Mouse (Mus musculus) cerebellum, adult 9-10 months (tissue): ENCODE measurements around the gene Dpm3.
"Not testable (repeated sequence)": the region's sequence is repeated elsewhere in the genome, so short reads cannot be mapped to it uniquely, and the experiment has no call there.

ENCODE experiments used
- DNase-seq: peaks from one replicate; pipeline ENCODE4 v3.0.0; 2022

The Dpm3 gene

DNA sequence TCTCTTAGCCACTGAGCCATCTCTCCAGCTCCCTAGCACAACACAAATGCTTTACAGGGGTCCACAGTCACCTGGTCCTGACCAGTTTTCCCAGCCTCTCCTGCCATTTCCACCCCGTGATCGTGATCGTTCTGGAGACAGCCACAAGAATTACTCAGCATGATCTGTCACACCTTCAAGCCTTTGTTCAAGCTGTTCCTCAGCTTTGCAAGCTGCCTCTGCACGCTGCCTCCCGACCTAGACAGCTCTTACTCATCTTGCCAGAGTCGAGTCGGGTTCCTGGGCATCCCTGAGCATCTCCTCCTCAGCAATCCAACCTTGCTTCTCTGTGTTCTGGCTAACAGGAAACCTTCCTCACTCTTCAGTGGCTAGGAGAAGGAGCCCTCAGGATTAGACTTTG, at the start of gene Dpm3:
TSS of gene Dpm3 (plus strand) at position 283 of the 400 bp plus-strand sequence.
- DNase-seq = no peak

DNA sequence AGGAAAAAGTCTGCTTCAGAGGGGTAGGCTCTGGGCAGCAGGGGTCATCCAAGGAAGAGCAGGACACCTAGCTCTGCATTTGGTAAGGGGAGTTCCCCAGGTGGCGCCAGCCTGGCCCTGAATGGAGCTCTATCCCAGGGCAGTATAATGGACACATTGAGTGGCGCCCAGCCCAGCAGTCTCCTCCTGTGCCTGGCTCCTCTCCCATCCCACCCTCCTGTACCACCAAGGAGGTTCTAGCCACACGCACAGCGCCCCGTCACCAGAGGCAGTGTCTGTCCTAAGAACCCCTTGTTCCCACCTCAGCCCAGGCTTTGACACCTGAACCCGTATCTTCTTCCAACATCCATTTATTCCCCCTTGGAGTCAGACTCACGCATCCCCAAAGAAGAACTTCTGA, 49.4 kb upstream of the Dpm3 start:
- DNase-seq = no peak

DNA sequence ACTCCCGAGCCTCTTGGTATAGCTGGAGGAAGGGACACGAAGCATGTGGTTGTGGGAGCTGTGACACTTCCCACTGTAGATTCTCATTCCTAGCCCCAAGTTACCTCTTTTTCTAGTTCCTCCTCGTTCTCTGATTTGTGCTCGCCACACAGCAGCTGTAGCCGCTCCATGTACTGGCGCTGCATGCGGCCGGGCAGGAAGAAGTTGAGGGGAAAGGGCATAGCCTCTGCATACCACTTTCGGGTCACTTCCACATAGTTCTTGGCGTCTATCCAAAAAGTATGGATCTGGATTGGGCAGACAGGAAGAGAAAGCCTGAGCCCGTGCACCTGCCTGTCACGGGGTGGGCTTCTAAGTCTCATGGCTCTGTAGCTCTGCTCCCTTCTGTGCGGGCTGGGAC, 49.0 kb upstream of the Dpm3 start:
- DNase-seq = no peak

DNA sequence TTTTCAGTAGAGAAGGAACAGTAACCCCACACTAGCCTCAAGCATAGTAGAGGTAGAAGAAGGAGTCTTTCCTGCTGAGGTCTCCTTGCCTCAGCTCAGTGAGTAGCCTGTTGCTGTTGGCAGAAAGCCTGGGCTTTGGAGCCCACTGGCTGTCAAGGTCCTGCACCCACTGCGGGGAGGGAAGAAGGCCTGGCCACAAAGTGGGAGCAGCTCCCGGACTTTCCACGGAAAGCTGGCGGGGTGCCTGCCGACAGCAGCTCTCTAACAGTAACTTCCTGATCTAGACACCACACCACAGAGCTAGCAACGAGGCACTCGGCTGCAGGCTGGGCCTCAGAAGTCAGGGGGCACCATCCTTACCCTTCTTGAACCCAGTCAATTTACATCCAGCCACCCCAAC, 48.4 kb upstream of the Dpm3 start:
- DNase-seq = no peak

DNA sequence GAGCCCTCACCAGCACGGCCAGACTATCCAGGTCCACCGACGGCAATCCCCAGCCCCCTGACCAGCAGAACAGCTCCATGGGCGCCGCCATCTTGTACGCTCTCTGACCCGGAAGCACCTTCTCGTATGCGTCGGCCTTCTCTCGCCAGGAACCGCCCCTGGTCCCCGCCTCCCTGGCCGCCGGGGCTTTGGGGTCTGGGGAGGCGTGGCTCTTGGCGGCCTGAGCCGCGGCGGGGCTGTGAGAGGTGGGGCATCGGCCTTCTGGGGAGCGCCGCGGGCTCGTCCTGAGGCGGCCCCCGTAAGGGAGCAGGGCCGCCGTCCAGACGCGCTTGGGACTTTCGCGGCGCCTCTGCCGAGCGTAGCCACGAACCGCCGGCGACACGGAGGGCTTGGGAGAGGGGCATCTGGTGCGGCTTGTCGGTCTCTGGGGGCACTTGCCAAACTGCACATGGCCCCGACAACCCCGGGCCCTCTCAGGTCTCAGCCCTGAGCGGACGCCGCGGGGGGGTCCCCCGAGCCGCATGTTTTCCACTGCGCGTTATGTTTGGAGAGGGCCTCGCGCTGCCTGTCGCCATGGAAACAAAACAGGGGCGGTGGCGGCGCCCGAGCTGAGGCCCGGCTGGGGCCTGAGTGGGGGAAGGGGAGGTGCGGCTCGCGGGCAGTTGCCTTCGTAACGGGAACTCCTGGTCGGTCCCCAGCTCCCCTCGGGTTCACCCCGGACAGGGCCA, 45.2 kb upstream of the Dpm3 start:
- peak; percentile 86 for DNase-seq

DNA sequence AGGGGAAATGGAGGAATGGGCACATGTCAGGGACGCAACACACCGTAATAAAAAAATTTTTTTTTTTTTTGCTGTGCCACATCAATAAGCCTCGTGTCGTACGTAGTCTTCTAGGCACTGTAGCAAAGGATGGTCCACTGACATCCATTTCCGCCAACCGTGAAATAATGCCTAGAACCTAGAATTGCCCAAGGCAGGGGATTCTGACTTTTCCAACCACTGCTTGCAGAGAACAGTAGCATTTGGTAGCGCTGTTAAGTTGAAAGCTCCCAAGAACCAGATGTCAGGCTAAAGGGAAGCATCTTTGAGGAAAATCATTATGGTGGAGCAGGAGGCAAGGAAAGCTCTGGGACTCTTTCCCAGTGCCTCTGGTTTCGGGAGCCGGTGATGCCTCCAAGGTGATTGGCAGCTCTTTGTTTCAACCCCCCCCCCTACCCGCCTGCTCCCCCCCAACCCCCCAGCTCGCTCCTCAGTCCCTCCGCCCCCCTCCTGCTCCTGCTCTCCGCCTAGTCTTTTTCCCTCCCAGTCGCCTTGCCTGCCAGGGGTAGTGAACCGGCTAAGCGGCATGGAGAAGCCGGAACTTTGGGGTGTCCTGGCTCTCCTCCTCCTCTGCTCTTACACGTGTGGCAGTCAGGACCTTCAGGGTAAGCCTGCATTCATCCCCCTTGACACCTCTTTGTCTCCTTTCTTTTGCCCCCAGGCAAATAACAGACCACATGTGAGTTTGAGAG, 44.3 kb upstream of the Dpm3 start, which contains the start of gene Thbs3:
TSS of gene Thbs3 (plus strand) at position 500 of the 731 bp plus-strand sequence.
- no peak for DNase-seq

DNA sequence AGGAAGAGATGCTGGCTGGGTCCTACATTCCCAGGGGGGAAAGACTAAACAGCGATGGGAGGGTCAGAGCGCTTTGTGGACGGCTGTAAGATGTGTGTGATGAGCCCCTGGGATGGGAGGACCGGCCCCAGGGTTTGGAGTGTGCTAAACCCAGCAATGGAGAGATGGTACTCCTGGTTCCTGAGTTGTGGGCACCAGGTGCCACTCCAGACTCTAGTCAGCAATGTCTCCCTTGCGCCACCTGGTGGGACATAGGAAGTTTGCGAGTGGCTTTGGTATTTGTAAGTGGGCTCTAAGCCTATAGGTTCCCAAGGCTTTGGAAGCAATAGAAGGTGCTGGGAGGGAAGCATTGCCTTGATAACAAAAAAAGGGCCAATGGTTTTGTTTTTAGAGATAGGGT, 43.3 kb upstream of the Dpm3 start:
- peak; percentile 92 for DNase-seq

DNA sequence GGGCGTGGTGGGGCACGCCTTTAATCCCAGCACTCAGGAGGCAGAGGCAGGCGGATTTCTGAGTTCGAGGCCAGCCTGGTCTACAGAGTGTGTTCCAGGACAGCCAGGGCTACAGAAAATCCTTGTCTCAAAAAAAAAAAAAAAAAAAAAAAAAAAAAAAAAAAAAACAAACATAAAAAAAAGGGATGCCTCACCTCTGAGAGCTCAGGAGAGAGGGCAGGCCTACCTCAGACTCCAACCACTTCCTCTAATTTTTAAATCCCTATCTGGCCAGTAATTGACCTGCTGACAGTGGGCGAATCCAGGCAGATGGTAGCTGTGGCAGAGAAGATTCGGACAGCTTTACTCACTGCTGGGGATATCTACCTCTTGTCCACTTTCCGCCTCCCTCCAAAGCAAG, 42.8 kb upstream of the Dpm3 start:
- not testable (repeated sequence) for DNase-seq

DNA sequence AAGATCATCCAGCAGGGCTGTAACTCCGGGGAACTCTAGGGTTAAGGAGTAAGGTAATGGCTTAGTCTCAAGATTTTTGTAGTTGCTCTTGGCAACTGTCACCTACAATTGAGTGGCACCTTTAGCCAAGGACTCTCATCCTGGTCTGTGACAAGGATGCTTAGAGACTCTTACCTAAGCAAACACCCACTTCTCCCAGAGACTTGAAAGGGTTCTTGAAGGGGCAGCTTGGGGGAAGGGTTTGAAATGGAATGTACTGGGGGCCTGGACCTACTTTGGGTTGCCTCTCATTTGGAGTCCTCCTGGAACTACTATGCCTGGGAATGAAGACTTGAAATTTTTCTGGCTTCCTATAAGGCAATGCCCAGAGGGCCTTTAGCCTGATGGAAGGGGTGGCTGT, 40.9 kb upstream of the Dpm3 start:
- DNase-seq = no peak

DNA sequence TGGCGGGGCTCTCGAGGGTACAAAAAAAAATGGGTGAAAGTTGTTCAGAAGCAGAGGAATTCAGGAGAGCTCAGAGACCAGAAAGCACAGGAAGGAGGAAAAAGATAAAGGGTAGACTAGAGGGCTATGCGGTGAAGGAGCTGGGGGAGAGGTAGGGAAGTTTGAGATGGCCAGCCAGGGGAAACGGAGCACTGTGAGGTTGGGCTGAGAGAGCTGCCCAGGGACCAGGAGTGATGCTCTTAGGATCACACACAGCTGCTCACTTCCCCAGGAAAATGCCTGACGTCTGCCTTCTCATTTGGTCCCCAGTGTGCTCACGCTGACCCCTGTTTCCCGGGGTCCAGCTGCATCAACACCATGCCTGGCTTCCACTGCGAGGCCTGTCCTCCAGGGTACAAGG, 39.6 kb upstream of the Dpm3 start:
- no peak for DNase-seq

DNA sequence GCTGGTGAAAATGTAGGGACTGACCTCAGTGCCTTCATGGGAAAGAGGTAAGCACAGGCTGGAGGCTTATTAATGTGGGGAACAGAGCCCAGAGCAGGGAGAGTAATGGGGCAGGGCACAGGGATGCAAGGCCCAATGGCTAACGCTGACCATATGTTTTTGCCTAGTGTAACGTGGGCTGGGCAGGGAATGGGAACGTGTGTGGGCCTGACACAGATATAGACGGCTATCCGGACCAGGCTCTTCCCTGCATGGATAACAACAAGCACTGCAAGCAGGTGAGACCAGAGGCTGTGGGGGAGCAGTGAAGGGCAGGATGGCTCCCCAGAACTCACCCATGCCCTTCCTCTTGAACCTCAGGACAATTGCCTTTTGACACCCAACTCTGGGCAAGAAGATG, 38.0 kb upstream of the Dpm3 start:
- DNase-seq = no peak

DNA sequence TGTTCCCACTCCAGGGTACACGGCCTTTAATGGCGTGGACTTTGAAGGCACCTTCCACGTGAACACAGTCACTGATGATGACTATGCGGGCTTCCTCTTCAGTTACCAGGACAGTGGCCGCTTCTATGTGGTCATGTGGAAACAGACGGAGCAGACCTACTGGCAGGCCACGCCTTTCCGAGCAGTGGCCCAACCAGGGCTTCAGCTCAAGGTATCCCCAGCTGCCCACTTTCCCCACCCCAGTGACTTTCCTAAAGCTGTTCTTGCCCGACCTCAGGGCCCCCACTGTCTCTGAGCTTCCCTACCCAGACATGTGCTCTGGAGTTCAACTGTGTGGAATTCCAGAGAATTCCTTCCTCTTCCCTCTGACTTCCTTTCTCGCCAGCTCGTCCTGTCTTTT, 34.4 kb upstream of the Dpm3 start:
- no peak for DNase-seq

DNA sequence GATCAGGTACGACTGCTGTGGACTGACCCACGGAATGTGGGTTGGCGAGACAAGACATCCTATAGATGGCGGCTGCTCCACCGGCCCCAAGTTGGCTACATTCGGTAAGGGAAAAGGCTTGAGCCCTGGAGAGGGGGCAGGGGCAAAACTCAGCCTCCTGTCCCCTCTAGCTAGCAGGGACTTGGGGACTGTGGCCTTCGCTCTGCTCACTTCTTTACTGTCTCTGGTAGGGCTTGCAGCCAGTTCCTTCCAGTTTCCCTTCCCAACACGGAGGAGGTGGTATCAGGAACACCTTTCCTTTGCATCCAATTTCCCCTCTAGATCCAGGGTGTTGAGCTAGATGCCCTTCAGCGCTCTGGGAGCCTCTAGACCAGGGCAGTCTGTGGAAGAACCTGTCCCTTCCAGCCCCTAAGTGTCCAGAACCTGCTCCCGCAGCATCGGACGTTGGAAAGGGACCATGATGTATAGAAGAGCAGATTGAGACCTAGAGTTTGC, 33.8 kb upstream of the Dpm3 start:
- no peak for DNase-seq

DNA sequence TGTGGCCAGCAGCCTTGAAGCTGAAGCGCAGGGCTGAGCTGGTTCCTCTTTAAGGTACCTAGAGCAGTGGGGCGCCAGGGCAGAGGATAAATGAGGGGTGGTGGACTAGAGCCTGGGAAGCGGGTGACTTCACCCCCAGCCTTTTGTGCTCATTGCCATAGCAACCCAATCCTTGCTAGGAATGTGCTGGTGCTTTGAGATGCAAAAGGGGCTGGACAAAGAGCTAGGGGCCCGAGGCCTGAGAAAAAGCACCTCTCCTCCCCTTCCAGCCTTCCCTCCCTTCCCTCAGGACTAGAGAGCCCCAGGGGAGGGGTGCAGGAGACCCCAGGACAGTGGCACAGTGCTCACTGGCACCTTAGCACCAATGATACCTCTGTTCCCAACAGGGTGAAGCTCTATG, 33.2 kb upstream of the Dpm3 start:
- no peak for DNase-seq

DNA sequence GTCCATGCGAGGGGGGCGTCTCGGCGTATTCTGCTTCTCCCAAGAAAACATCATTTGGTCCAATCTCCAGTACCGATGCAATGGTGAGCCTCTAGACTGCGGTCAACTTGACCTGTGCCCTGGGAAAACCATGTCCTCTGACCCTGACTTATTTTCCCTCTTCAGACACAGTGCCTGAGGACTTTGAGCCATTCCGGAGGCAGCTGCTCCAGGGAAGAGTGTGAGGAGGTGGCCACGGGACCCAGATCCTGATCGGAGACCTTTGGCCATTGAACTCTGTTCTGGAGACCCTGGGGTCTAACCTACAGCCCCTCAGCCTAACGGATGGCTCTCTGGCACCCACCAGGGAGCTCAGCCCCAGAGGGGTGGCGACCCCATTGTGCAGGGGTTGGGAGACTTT, 32.8 kb upstream of the Dpm3 start:
- no peak for DNase-seq

DNA sequence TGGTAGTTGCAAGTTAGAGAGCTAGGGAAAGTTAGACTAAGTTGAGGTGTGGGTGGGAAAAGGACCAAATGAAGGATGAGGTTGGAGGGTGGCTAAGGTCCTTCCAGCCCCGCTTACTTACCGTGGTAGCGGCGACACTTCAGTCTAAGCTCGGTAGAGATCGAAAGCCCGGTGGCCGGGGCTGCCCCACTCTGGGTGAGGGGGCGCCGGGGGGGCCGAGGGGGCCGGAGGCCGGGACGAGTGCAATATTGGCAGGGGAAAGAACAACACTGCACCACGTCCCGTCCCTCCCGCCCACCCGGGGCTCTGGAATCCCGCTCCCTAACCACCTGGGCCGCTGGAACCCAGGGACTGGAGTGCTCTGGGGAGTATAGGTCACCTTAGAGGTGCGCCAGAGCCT, 32.3 kb upstream of the Dpm3 start, which contains the start of gene Mtx1:
TSS of gene Mtx1 (minus strand) at position 189 of the 400 bp plus-strand sequence.
- no peak for DNase-seq

DNA sequence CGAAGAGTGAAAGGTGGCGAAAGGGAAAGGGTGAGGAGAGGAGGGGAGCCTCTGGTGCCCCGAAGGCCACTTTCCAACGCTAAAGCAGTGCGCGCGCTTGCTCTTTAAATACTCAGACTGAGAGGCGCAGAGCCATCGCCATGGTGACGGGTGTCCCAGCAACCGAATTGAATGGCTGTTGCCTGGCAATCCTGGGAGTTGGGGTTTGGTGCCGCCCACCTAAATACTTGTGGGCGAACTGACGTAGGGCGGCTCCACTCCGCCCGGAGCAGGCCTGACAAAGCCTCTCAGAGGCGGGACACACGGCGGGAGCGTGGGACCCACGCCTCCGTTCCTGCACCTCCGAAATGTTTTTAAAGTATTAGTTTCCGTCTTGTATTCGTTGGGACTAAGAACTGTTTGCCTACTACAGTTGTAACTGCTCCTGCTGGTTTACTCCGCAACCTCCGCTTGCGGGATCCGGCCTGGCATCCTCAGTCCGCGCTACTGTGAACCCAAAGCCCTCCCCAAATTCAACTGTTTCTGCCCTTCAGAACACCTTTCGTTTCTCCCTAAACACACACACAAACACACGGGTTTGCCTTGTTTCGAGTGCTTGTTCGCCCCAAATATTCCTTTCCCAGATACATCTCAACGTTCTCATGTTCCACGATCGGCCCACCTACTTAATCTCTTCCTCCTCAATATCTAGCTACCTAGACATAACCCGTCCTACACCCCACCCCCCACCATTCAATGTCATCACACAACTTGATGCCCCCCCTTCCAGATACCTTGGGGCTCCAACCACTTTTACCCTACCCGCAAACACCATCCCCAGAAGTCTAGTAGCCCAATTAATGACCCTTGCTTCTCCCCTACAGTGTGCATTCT, 31.6 kb upstream of the Dpm3 start:
- no peak for DNase-seq

DNA sequence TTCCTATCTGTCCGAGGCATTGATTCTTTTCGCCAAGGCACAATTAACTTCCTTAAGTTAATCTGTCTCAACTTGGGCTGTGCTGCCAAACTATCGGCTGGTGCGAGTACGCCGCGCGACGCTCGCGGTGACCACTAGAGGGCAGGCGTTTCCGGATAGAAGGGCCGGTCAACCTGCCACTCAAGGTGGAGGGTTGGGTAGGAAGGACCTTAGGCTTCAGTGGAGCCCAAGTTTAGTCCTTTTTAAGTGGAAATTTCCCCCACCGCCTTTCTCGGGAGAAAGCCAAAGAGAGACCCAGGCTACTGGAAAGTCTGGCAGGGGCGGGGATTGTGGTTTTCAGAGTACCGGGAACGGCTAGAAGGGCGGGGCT, 31.0 kb upstream of the Dpm3 start:
- DNase-seq = peak; percentile 87

DNA sequence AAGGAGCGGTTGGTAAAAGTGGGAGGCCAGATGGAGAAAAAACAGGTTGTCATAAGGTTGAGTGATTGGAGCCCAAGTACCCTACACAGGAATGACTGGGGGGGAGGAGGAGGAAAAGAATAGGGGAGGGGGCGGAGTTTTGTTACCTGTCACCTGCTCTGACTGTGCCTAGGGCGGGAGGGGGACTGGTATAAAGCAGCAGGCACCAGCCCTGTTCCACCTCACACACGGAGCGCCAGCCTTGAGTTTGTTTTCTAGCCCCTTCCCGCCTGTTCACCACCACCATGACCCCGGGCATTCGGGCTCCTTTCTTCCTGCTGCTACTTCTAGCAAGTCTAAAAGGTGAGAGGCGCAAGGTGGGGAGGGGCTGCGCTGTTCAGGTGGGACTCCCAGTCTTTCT, 30.3 kb upstream of the Dpm3 start, which contains the start of gene Muc1:
TSS of gene Muc1 (plus strand) at position 222 of the 400 bp plus-strand sequence.
- DNase-seq = no peak

DNA sequence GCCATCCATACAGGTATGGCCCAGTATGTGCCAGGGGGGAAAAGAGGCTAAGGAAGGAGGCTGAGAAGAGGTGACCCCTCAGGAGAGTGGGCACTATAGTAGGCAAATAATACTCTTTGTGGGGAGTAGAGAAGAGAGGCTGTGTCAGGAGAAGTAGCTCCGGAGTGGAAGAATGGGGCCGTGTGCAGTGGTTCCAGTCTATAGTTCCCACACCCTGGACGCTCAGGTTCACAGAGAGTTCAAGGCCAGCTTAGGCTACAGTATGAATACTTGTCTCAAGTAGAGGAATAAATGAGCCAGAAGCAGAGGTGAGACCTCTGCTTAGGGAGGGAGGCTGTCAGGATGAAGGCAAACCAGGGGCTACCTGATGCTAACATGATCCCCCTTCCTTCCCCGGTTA, 29.9 kb upstream of the Dpm3 start:
- no peak for DNase-seq

DNA sequence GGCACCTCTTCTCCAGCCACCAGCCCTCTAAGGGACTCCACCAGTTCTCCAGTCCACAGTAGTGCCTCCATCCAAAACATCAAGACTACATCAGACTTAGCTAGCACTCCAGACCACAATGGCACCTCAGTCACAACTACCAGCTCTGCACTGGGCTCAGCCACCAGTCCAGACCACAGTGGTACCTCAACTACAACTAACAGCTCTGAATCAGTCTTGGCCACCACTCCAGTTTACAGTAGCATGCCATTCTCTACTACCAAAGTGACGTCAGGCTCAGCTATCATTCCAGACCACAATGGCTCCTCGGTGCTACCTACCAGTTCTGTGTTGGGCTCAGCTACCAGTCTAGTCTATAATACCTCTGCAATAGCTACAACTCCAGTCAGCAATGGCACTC, 28.6 kb upstream of the Dpm3 start:
- no peak for DNase-seq

DNA sequence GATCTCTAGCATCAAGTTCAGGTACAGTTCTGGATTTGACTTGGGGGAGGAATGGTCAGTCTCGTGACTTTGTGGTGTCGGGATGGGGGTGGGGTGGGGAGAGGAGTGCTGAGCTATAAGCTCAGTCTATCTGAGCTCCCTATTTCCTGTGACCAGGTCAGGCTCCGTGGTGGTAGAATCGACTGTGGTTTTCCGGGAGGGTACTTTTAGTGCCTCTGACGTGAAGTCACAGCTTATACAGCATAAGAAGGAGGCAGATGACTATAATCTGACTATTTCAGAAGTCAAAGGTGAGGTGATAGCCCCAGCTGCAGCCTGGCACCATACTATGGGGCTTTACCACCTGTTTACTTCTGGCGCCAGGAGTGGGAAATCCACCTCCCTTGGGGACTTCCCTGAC, 27.8 kb upstream of the Dpm3 start:
- DNase-seq = no peak

DNA sequence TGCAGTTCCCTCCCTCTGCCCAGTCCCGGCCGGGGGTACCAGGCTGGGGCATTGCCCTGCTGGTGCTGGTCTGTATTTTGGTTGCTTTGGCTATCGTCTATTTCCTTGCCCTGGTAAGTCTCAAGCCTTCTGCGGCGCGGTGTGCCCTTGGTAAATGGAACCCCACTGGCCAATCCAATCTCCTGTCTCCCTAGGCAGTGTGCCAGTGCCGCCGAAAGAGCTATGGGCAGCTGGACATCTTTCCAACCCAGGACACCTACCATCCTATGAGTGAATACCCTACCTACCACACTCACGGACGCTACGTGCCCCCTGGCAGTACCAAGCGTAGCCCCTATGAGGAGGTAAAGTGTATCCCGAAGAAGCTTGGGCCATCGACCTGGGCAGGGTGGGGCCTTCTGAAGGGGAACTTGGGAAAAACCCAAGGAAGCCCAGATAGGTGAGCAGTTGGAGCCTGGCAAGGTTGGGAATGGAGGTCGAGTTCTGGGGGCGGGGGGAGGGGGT, 27.3 kb upstream of the Dpm3 start:
- DNase-seq = no peak
